Mouse (Mus musculus): Measurements from ENCODE around the gene Cyp17a1.

Gene Cyp17a1

GRCm38 (mm10) chr19:46669802-46670201, 3.2 kb downstream of the Cyp17a1 start:
- DNase-seq = no peak

DNA sequence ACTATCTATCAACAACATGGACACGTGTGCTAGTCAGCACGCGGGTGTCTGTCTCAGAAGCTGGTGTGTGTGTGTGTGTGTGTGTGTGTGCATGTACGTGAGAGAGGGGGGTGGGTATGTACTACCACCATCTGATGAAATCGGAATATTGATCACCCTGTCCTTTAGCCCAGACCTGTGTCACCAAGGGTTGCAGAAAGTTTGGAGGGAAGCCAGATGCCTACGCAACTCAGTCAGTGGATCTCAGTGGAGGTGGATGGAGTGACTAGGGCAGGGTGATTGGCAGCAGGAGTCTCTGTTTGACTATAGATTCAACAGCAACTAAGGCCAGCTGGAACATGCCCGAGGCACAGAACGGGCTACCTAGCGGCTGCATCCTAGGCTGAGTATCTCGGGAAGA, 4.7 kb downstream of the Cyp17a1 start:
- DNase-seq = no peak

GRCm38 (mm10) chr19:46667300-46667699, 5.7 kb downstream of the Cyp17a1 start:
- no peak for DNase-seq

GRCm38 (mm10) chr19:46665474-46665873, 7.5 kb downstream of the Cyp17a1 start:
- no peak for DNase-seq

DNA sequence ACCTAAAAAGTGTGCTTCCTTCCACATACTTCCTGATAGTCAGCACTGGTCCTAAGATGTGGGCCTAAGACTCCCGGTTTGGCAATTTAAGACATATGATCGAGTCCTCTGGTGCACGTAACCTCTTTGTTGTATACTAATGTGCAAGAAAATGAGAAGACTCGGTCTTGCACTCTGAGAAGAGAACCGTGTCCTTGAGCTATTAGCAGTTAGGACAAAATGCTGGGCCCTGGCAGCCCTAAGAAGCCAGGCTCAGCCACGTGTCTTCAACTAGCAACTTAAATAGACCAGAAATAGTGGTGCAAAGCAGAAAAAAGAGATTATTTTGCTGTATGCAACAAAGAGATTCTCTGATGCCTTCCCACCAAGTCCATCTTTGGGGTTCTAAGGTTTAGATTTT, 10.2 kb downstream of the Cyp17a1 start:
- no peak for DNase-seq

- no peak for DNase-seq
Observed at GRCm38 (mm10) chr19:46662214-46662613, 10.8 kb downstream of the Cyp17a1 start.

DNA sequence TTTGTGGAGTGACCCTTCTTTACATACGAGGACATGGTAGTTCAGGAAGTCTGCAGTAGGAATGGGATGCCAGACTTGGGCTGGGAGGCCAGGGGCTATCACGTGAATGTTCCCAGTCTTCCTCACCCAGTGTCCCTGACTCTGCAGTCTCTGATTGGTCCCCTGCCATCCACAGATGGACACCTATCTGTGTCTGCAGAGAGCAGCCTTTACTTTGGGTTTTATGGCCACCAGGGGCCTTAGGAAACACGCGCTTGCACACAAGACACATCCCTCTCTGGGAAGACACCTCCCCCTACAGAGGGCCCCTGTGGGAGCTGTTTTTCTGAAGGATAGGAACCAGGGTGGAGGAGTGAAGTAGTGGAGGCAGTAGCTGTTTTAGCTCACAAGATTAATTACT, 11.5 kb downstream of the Cyp17a1 start:
- DNase-seq = no peak

DNA sequence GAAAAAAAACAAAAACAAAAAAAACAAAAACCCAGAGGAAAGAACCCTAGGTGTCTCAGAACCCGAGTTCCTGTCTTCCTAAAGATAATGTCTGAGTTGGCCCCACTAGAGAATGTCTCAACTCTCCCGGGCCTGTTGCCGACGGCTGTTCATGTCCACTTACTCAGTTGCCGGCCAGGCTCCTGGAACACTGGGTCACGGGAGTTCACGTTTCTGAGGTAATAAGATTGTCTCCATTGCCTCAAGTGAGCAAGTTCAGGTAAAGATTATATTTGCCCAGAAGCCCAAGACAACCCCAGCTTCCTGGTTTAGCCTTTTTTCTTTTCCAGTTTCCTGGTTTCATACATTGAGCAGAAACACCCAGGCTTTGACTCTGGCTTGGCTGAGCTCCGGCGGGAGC, 14.1 kb downstream of the Cyp17a1 start:
- DNase-seq = no peak

GRCm38 (mm10) chr19:46658348-46658747, 14.6 kb downstream of the Cyp17a1 start:
- no peak for DNase-seq

GRCm38 (mm10) chr19:46657339-46658020, 15.5 kb downstream of the Cyp17a1 start:
- DNase-seq = no peak

DNA sequence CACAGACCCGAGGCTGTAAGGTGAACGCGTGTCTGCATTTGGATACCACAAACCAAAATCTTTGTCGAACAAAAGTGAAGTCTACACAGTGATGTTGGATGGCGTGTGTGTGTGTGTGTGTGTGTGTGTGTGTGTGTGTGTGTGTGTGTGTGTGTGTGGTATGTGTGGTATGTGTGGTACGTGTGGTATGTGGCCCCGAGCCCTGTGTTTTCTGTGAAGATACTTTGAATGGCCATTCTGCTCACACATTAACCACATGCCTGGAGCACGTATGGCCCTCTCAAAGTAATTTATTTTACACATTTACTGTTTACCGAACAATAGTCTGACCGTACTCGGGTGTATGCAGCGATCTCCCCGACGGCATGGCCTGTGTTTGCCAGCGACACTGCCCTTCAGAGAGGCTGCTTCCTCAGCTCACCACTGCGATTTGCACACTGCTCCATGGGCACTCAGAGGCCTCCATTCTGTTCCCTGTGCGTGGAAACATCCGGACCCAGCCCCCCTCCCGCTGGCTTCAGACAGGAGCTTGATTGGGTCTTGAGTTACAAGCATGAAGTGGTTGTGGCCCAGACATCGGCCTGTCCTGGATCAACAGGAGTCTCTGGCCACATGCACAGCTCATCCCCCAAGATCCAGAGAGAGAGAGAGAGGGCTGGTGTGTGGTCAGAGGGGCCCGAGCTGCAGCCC, 16.7 kb downstream of the Cyp17a1 start:
- DNase-seq = no peak

DNA sequence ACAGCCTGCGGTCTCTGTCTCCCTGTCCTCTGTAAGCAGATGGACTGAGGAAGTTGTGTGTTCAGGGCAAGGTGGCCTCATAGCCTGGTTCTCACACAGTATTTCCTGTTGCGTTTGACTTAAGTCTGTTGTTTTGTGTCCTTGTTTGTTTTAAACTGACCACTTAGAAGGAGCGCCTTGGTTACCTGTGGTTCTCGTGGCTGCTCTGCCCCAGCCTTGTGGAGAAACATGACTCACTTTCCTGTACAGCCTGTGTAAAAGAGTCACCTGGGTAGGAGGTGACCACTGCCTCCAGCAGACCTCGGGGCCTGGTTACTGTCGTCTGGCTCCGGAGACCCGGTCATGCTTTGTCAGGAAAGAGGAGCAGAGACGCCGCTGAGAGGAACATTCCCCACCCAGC, 17.3 kb downstream of the Cyp17a1 start:
- DNase-seq = no peak

DNA sequence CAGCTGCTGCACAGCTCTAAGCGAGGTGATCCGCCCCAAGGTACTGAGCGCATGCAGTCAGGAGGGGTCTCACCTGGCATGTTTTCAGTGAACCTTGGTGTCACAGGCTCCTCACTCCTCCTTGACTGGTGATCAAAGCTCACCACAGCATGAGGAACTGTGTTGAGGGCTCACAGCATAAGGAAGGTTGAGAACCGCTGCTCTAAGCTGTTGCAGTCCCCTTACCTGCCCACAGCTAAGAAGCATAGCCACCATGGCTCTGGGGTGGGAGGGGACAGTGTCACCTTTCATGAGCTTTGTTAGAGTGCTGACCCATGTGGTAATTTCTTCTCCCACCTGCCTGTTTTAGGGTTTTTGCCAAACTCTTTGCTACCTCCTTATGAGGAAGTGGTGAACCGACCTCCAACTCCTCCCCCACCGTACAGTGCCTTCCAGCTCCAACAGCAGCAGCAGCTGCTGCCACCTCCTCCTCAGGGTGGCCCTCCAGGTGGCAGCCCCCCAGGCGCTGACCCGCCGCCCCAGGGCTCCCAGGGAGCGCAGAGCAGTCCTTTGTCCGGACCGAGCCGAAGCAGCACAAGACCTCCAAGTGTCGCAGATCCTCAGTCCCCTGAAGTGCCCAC, 19.2 kb downstream of the Cyp17a1 start:
- no peak for DNase-seq

GRCm38 (mm10) chr19:46653188-46653587, 19.8 kb downstream of the Cyp17a1 start:
- no peak for DNase-seq

DNA sequence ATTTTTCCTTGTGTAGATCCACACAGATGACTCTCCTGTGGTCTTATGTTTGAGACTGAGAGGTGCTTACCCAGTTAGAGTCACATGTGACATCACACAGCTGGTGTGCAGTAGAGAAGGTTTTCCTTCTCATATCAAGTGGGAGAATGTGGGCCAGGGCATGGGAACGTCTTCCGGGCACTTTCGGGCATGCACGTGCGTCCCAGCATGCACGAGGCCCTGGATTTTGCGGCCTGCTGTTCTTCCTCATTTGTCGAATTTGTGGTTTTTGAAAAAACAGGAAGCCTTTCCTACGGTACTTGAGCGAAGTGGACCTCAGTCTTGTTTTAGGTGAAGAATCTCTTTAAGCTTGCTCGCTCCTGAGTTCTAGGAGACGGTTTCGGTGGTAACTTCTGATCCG, 24.4 kb downstream of the Cyp17a1 start:
- DNase-seq = no peak

DNA sequence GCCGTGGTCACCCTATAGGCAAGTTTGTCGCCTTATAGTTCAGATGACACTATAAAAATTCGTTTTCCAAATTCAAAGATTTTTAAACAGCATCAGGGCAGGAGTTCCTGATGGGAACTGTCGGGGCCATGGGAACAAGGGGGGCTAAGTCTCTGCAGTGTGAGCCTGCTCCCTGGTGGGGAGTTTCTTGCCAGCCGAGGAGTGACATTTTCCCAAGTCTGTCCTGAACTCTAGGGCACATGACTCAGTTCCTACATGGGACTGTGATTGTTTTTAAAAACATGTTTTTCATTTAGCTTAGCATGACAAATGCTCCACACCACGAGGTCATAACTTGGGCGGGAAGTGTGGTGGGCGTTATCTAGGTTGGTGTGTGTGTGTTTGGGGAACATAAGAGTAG, 25.1 kb downstream of the Cyp17a1 start:
- DNase-seq = no peak

DNA sequence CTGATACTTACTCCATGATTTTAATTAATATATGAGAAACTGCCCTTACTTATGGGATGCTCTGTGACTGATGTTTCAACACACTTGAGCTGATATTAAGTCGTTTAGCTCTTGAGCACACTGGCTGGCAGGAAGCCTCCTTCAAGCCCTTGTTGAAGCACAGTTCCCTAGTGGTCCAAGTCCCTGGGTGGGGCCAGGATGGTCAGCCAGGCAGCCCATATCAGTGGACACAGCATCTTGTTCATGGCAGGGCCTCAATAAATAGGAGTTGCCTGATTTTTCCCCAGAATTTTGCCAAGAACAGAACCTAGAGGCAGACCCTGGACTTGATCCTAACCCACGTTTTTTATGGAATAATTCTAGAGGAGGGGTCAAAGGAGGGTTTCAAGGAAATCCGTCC, 25.7 kb downstream of the Cyp17a1 start:
- DNase-seq = no peak

DNA sequence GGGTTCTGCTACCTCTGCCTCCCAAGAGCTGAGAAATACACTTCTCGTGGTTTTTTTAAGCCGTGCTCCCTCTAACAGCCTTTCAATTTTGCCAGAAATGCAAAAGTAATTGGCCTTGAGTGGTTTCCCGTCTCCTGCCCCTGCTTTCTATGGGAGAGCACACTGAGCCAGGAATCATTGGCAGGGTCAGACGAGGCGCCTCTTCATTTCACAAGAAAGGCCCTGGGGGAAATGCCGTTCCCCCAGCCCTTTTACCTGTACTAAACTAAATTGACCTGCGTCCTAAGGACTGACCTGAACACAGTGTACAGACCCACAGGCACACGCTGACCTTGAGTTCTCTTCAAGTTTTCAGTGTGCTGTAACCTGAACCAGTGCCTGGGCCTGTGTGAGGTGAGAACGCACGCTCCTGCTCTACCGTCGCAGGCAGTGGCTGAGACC, 26.9 kb downstream of the Cyp17a1 start:
- peak; percentile 69 for DNase-seq

DNA sequence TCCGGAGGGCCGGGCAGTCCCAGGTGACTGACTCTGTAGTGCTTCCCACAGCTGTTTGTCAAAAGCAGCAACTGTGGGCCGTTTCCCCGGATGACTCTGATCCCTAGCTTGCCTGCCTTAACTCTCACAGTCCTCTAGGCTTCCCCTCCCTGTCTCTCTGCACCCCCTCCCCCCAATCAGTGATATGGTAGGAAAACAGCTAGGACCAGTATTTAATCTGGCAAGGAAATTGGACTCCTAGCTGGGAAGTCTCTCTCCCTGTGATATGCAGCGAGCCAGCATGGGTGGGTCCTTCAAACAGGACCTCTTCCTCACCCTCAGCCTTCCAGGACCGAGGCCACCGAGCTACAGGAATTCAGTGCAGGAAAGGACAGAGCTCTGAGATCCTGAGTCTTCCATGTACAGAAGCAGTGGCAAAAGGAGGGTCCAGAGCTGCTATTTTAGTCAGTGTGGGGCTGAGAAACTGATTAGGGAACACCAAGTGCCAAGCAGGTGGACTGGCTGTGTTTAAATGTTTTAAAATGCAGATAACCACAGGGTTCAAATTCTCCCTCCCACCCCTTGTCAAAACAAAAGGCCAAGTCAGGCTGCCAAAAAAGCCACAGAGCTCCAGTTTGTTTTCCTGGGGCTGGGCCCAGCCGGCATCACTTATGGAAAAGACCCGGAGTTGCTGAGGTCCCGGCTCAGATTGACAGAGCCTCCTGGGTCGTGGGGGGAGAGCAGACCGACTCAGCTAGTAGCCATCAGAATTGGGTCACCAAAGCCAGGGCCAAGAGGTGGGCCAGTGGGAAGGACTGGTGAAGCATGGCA, 28.0 kb downstream of the Cyp17a1 start:
- peak; percentile 80 for DNase-seq

GRCm38 (mm10) chr19:46644343-46644792, 28.6 kb downstream of the Cyp17a1 start:
- DNase-seq = no peak

- DNase-seq = no peak
Observed at GRCm38 (mm10) chr19:46643236-46643635, 29.7 kb downstream of the Cyp17a1 start.

DNA sequence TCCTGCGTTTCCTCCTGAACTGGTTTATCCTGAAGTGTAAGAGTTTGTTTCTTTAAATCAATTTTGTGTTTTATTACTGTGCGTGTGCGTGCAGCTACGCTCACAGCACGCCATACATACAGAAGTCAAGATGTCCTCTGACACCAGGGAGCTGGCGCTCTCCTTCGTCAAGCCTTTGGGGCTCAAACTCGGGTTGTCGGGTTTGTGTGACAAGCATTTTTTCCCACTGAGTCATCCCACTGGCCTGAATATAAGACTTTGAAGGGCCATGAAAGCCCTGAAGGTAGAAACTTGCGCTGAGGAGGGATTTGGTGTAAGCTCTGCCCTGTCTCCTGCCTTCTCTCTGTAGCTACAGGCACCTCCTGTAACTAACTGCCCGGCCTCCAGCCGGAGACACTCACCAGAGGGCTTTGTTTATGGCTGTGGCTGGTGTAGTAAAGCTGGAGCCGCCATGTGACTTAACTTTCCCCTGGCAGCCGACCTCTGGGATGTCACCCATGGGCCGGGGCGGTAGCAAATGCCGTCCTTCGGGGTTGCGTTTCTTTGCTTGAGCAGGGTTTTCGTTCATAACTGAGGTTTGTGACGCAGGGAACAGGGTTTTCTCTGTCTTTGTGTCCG, 30.7 kb downstream of the Cyp17a1 start:
- DNase-seq = no peak

Measured in kidney, postnatal 14 days (tissue).